Mouse (Mus musculus) thymus, postnatal 36 days (tissue): ENCODE data around the gene Gm27027.

Experiments
- DNase-seq, 2 experiments: peaks; one replicate each; pipeline ENCODE4 v3.0.0; 2022; ENCODE audit warnings: mixed read lengths in 2 of 2

Gm27027 gene

DNA sequence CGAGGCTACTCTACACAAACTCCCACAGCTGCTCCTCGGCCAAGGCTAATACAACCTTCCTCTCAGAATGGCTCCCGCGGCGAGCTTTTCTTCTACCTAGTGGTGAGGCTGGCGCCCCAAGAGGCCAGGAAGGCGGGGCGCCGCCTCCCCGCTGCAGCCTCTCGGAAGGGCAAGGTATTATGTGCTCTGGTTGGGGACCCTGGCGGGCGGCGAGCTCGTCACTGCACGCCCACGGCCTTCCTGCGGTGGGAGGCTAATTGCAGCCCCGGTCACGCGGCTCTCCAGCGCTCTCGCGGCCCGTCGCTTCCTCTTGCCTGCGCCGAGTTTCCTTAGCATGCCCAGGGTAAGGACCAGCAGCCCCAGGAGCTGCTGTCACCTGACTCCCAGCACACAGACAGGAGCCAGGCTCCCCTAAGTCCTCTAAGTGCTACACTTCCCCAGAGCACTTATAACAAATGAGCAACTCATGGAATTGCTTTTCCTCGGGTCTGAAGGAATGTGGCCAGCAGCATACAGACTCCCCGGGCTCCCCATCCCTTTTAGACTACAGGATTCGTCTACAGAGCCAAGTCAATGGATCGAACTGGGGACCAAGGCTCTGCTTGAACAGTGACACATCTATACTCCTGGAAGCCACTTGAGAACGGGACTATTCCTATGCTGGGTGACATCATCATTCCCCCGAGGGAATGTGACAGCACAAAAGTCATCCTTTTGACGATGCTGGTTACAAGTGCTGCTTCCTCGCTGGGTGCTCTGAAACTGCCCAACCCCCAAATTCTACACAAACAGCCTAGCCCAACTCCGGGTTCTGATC is 19.5 kb downstream of the Gm27027 start:
- DNase-seq: peak; percentile 40 to 53

GRCm38 (mm10) chr2:93975526-93976435 is 20.4 kb downstream of the Gm27027 start:
- DNase-seq: no peak

- DNase-seq: no peak
Measured at GRCm38 (mm10) chr2:93975041-93975440, 21.1 kb downstream of the Gm27027 start.

DNA sequence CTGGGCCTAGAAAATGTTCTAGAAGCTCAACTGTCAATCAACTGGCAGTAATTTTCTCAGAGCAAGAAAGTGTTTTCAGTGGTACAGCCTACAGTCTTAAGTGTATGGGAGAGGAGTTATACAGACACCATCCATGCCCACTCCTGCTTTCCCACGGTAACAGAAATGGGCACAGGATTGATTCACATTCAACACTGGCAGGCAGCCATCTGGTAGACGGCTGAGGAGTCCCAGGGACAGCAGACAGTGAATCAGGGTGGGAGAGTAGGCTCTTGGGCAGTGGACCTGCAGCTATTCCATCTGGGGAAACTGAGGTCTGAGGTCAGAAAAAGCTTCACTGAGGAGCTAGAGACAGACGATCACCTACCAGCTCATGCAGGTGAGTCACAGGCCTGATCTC is 24.5 kb downstream of the Gm27027 start:
- DNase-seq: no peak

- DNase-seq: no peak
Measured at GRCm38 (mm10) chr2:93964494-93965160, 31.5 kb downstream of the Gm27027 start.

DNA sequence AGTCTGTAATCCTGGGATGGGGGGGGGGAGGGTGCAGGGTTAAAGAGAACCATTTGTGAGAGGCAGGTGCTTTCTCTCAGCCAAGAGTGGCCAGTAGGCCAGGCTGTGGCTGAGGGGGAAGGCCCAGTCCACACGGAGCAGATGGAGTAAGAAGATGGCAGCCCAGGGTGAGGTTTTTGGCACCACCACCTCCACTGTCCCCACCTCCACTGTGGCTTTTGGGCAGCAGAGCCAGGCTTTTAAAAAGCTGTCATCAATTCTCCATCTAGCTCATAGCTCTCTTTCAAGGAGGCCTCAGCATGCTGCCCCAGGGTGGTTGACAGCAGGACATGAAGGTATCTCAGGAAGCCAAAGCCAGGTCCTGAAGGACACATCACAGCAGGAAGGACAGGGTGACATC is 32.4 kb downstream of the Gm27027 start:
- DNase-seq: no peak

DNA sequence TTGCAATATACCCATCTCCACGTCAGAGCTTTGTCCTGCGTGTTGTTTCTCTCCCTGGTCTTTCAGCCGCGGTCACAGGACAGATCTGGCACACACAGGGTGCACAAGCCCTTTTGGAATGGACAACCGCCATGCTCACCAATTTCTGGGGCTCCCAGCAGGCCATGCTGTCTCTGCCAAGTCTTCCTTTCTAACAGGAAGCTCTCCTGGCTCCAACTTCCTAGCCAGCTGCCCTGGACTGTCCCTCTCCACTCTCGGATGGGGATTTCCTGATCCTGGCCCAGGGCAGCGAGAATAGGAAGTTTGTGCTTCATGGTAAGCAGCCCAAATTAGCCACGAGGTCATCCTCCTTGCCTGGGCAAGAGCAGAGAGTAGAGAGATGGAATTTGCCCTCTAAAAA is 34.4 kb downstream of the Gm27027 start:
- DNase-seq: no peak

- DNase-seq: no peak
Measured at GRCm38 (mm10) chr2:93959346-93959745, 36.8 kb downstream of the Gm27027 start.

DNA sequence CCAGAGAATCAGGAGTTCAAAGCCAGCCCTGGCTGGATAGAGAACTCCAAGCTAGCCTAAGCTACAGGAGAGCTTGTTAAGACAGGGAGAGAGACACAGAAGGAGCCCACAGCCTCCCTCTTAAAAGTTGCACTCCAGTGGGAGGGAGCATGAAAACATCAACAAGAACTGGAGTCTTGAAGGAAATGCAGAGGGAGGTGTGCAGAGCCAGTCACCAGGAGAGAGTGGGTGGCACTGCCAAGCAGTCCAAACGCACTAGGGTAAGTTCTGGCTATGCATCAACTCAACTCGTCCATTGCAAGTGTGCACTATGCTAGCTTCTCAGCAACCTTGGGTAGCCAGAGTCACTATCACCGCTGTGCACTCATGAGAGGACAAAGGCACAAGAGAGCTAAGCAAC is 37.9 kb downstream of the Gm27027 start:
- no peak for DNase-seq

- no peak for DNase-seq
Measured at GRCm38 (mm10) chr2:93957785-93958175, 38.4 kb downstream of the Gm27027 start.

GRCm38 (mm10) chr2:93956908-93957784 is 39.0 kb downstream of the Gm27027 start, which contains the start of gene Gm13889:
Gene Gm13889 (minus strand): TSS chr2:93957201.
- peak; percentile 33 to 51 for DNase-seq

GRCm38 (mm10) chr2:93956331-93956801 is 39.8 kb downstream of the Gm27027 start:
- DNase-seq: peak in 1 of 2 experiments; percentile 7

- no peak for DNase-seq
Measured at GRCm38 (mm10) chr2:93955886-93956285, 40.3 kb downstream of the Gm27027 start.

DNA sequence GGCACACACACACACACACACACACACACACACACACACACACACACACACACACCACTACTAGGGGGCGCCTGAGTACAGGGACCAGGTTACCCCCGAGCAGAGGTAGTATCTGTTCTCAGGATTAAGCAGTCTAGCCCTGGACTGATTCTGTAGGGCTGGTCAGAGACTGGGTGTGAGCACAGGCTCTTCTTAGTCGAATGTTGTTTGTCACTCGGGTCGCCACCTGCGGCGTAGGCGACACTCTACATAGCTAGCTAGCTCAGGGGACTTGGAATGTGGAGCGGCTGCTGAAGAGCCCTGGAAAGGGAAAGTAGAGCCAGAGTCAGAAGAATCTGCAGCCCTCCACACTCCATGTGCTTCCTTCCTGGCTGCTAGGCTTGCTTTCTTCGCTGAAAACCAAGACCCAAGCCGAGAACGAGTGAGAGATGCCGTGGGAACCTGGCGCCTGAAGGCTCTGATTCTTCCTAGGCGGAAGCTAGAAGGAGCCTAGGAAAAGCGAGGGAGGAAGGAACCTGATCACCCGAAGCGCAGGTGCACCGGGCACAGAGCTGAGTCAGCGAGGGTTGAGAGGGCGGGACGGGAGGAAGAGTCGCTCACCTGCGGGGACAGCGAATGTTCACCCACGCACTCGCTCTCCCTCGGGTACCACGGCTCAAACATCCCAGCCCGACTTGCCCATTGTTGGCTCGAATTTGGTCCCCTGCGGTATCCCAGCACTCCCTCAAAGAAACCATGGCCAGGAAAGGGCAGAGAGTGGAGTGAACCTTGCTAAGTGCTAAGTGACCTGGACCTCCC is 41.2 kb downstream of the Gm27027 start:
- DNase-seq: no peak

- DNase-seq: no peak
Measured at GRCm38 (mm10) chr2:93953726-93954125, 42.4 kb downstream of the Gm27027 start.

DNA sequence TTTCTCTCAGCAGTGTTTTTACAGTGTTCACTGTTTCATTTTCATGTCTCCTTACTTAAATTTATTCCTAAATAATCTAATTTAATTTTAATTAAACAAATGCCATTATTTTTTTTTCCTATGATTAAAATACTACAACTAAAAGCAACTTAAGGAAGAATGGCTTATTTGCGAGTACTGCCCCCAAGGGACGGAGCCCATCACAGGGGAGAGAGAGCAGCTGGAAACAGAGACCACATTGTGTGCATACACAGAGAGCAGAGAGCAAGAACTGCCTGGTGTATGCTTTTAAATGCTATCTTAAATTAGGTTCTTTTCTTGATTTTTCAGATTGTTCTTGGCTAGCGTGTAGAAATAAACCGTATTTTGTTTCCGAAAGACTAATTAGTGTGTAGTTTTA is 49.2 kb downstream of the Gm27027 start:
- DNase-seq: no peak

DNA sequence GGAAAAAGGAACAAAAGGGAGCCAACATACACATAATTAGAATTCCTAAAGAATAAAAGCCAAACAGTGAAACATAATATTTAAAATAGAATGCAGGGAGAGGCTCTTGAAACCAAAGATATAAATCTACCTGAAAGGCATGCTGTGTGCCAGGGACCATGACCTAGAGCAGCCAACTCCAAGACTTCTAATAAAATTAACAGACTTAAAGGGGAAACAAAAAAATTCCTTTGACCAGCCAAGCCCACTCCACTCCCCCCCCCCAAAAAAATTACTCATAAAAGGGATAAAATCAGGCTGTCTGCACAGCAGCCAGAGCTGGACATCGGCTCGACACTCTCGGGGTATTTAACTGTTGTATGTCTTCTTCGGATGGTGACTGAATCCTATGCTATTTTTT is 51.3 kb downstream of the Gm27027 start:
- DNase-seq: no peak

DNA sequence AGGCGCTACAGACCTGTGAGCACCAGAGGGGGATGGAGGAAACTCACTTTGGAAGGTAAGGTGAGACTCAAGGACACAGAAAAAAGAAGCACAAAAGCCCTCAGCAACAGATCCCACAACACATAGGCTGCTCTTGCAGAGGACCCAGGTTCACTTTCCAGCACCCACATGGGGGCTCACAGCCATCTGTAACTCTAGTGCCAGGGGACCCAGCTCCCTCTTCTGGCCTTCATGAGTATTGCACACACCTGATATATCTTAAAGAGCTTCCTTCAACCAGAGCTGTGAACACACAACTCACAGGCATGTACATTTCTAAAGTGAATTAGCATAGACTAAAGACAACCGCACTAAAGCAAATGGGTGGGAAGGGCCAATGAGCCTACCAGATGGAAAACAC is 52.1 kb downstream of the Gm27027 start:
- no peak for DNase-seq

GRCm38 (mm10) chr2:93941670-93942069 is 54.5 kb downstream of the Gm27027 start:
- DNase-seq: no peak

GRCm38 (mm10) chr2:93938534-93938933 is 57.6 kb downstream of the Gm27027 start:
- DNase-seq: peak in 1 of 2 experiments; percentile 2

DNA sequence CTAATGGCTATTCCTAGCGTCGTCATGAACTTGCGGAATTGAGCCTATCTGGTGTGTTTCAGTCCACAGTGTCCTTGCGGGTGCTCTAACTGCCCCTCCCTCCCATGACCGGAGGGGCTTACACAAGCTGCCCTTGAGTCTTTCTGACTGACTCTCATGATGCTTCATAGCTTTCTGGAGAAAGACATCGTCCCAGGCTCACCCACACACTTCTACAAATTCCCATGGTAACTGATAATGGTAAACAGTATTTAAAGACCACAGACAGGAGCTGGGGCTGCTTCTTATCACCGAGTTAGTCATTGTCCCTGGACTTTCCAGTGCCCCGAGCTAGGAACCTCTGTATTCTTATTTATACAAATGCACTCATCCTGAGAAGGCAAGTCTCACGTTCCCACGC is 67.3 kb downstream of the Gm27027 start:
- DNase-seq: no peak
